Mouse (Mus musculus) layer of hippocampus, postnatal 14 days (tissue): ENCODE results near the gene Dock4. TPM values are rescaled to one million over a fixed set of nuclear protein-coding genes. Genes with fewer than 3 reads are reported as not detected.

Experiments used
- DNase-seq, 2 experiments: peaks; one replicate each; pipeline ENCODE4 v3.0.0; 2021 to 2022; ENCODE audit warnings: low spot score in 2 of 2, mixed read lengths in 1 of 2
- total RNA-seq, 2 experiments: library from RNA; stranded (reverse); gene quantifications; 2 replicates each; pipeline ENCODE4 v1.2.3; 2021

Dock4 gene
- total RNA-seq, 2 experiments from 2014 or later = 193 to 215 TPM

- DNase-seq = no peak
Observed at GRCm38 (mm10) chr12:40635991-40636390, 190.2 kb downstream of the Dock4 start.

- no peak for DNase-seq
Observed at GRCm38 (mm10) chr12:40637427-40637826, 191.7 kb downstream of the Dock4 start.

GRCm38 (mm10) chr12:40645869-40646268 lies 200.1 kb downstream of the Dock4 start:
- DNase-seq = no peak

- no peak for DNase-seq
Observed at GRCm38 (mm10) chr12:40654312-40654711, 208.6 kb downstream of the Dock4 start.

- no peak for DNase-seq
Observed at GRCm38 (mm10) chr12:40655861-40656260, 210.1 kb downstream of the Dock4 start.

GRCm38 (mm10) chr12:40656438-40656837 lies 210.7 kb downstream of the Dock4 start:
- peak in 1 of 2 experiments; percentile 29 for DNase-seq

GRCm38 (mm10) chr12:40657229-40657885 lies 211.6 kb downstream of the Dock4 start:
- no peak for DNase-seq

- DNase-seq = no peak
Observed at GRCm38 (mm10) chr12:40659689-40660088, 213.9 kb downstream of the Dock4 start.

- no peak for DNase-seq
Observed at GRCm38 (mm10) chr12:40669460-40669859, 223.7 kb downstream of the Dock4 start.

GRCm38 (mm10) chr12:40670766-40671165 lies 225.0 kb downstream of the Dock4 start:
- no peak for DNase-seq

- no peak for DNase-seq
Observed at GRCm38 (mm10) chr12:40679713-40680112, 234.0 kb downstream of the Dock4 start.

- DNase-seq = peak in 1 of 2 experiments; percentile 19
Observed at GRCm38 (mm10) chr12:40680551-40680950, 234.8 kb downstream of the Dock4 start.

- DNase-seq = no peak
Observed at GRCm38 (mm10) chr12:40691444-40691843, 245.7 kb downstream of the Dock4 start.

GRCm38 (mm10) chr12:40694082-40694721 lies 248.4 kb downstream of the Dock4 start:
- no peak for DNase-seq

- DNase-seq = peak in 1 of 2 experiments; percentile 22
Observed at GRCm38 (mm10) chr12:40698330-40698729, 252.6 kb downstream of the Dock4 start.

- DNase-seq = no peak
Observed at GRCm38 (mm10) chr12:40702233-40702792, 256.6 kb downstream of the Dock4 start.

GRCm38 (mm10) chr12:40704296-40704695 lies 258.5 kb downstream of the Dock4 start:
- DNase-seq = no peak

- DNase-seq = no peak
Observed at GRCm38 (mm10) chr12:40707108-40707507, 261.4 kb downstream of the Dock4 start.

GRCm38 (mm10) chr12:40709094-40709493 lies 263.3 kb downstream of the Dock4 start:
- no peak for DNase-seq

GRCm38 (mm10) chr12:40712235-40712634 lies 266.5 kb downstream of the Dock4 start:
- no peak for DNase-seq

GRCm38 (mm10) chr12:40714288-40714687 lies 268.5 kb downstream of the Dock4 start:
- DNase-seq = no peak

GRCm38 (mm10) chr12:40715174-40715573 lies 269.4 kb downstream of the Dock4 start:
- no peak for DNase-seq
